Comparison of ENCODE assay signal across 7 mouse cellular contexts in the genomic region with DNA sequence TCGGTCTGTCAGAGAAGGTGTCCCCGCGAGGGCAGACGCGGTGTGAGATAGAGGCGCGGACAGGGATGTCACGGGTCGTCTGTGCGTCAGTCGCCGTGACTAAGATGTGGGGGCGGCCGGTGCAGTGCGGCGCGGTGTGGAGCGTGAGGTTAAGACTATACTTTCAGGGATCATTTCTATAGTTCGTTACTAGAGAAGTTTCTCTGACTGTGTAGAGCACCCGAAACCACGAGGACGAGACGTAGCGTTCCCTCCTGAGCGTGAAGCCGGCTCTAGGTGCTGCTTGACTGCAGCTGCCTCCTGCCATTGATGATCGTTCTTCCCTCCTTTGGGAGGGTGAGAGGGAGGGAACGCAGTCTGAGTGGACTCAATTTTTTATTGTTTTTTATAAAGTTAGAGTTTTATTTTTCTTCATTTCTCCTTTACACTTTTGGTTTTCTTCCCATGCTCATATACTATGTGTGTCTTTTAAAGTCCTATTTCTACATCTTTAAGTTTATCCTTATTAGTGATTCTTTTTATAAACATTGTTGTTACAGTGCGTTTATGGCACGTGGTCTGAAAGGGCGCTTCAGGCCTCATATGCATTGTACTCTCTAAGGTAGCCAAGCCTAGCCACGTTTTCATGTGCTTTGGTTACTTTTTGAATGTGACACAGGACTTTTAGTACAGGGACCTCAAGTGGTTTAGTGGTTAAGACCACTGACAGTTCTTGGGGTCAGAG. TPM values are rescaled to one million over a fixed set of nuclear protein-coding genes. Genes with fewer than 3 reads are reported as not detected.
DNase-seq lines count a peak whose midpoint lies in the region; ATAC-seq lines count a peak whose summit lies in the region.
"Not testable (repeated sequence)": the region's sequence is repeated elsewhere in the genome, so short reads cannot be mapped to it uniquely, and the experiment has no call there.

No protein-coding gene starts in this region.

- H3K4me3 ChIP-seq in intestine, embryonic 16.5 days (ENCODE audit: low read length), result not testable (repeated sequence)

- DNase-seq in adrenal gland, adult (ENCODE audit: inconsistent age in 2 of 2, low spot score in 1 of 2), result peak; percentile 51 to 81
- DNase-seq in embryo, embryonic 9.5 days (ENCODE audit: extremely low spot score), result peak; percentile 83
- peak; percentile 95 for DNase-seq in heart, adult 11 months
- peak; percentile 68 for DNase-seq in left cerebral cortex, postnatal 4 days
- peak; percentile 35 to 49 for DNase-seq in right cerebral cortex, adult 2 months (ENCODE audit: low spot score in 2 of 2)

- 0% methylated on average over 6 of the region's 32 CpGs for WGBS in intestine, embryonic 16.5 days

- intact Hi-C loops in left cerebral cortex, postnatal 4 days (cut with DNase I), result not testable (repeated sequence)

- not testable (repeated sequence) for H3K27me3 ChIP-seq in intestine, embryonic 16.5 days (replicated peaks; ENCODE audit: control insufficient read depth, insufficient read depth, low read length)

- H3K4me1 ChIP-seq in intestine, embryonic 16.5 days (ENCODE audit: control insufficient read depth, insufficient read depth, low read length), result not testable (repeated sequence)

- H3K9me3 ChIP-seq in intestine, embryonic 16.5 days (ENCODE audit: control insufficient read depth, low read length), result not testable (repeated sequence)

- peak; percentile 96 for ATAC-seq in intestine, embryonic 16.5 days
- ATAC-seq in megakaryocyte-erythroid progenitor cell, adult 5-6 weeks (replicated peaks; ENCODE audit: low FRiP score, low TSS enrichment, poor library complexity, severe bottlenecking), result peak; percentile 89

- not testable (repeated sequence) for H3K36me3 ChIP-seq in intestine, embryonic 16.5 days (ENCODE audit: control insufficient read depth, insufficient read depth, low read length)

- peak overlapping the region; percentile 44 for H3K27ac ChIP-seq in intestine, embryonic 16.5 days (ENCODE audit: low read length)

- H3K4me2 ChIP-seq in intestine, embryonic 16.5 days (ENCODE audit: low read depth, low read length), result not testable (repeated sequence)

- H3K9ac ChIP-seq in intestine, embryonic 16.5 days (ENCODE audit: low read depth, low read length), result not testable (repeated sequence)

RNA-seq across cellular contexts. Expression of gene Tex14, which starts 43.8 kb away (rescaled TPM):
- polyA plus RNA-seq in intestine, embryonic 16.5 days (2015; fragmentation: Nextera tagmentation; extraction: Ambion mirVana), result 0.53 and 0.70 TPM in 2 replicates
- total RNA-seq in left cerebral cortex, postnatal 4 days (2021), result under 1 TPM; 0.34 to 0.44 TPM
- 0.45 TPM in 1 of 2 replicates, not detected in the other for total RNA-seq in megakaryocyte-erythroid progenitor cell, adult 5-6 weeks (2014; fragmentation: Nextera tagmentation)
- not detected in 2 replicates for total RNA-seq in megakaryocyte-erythroid progenitor cell, adult 5-6 weeks (2017)

RNA-seq across cellular contexts. Expression of gene Rad51c, which starts 43.9 kb away (rescaled TPM):
- polyA plus RNA-seq in intestine, embryonic 16.5 days (2015; fragmentation: Nextera tagmentation; extraction: Ambion mirVana), result 4.7 and 5.3 TPM in 2 replicates
- total RNA-seq in left cerebral cortex, postnatal 4 days (2021), result 1 to 10 TPM; 4.0 to 4.8 TPM
- 1.3 and 1.9 TPM in 2 replicates for total RNA-seq in megakaryocyte-erythroid progenitor cell, adult 5-6 weeks (2014; fragmentation: Nextera tagmentation)
- 0.72 and 12.6 TPM in 2 replicates for total RNA-seq in megakaryocyte-erythroid progenitor cell, adult 5-6 weeks (2017)

Comparison
In these comparisons a context has a peak if more than half of its experiments do, and no peak if none do; other contexts are left out.
1. DNase-seq: peak in every context shown above with its lines; median percentile 95 in heart, adult 11 months; 83 in embryo, embryonic 9.5 days; 68 in left cerebral cortex, postnatal 4 days; 66 in adrenal gland, adult; 42 in right cerebral cortex, adult 2 months.